Mouse (Mus musculus): ENCODE results near the gene Mfsd14b. TPM values are rescaled to one million over a fixed set of nuclear protein-coding genes. Genes with fewer than 3 reads are reported as not detected.

The Mfsd14b gene
- polyA plus RNA-seq (2012; fragmentation: generic; extraction: Trizol), result 1 to 10 TPM in 1 of 2 experiments, under 1 TPM in 1; 0.59 to 8.1 TPM

DNA sequence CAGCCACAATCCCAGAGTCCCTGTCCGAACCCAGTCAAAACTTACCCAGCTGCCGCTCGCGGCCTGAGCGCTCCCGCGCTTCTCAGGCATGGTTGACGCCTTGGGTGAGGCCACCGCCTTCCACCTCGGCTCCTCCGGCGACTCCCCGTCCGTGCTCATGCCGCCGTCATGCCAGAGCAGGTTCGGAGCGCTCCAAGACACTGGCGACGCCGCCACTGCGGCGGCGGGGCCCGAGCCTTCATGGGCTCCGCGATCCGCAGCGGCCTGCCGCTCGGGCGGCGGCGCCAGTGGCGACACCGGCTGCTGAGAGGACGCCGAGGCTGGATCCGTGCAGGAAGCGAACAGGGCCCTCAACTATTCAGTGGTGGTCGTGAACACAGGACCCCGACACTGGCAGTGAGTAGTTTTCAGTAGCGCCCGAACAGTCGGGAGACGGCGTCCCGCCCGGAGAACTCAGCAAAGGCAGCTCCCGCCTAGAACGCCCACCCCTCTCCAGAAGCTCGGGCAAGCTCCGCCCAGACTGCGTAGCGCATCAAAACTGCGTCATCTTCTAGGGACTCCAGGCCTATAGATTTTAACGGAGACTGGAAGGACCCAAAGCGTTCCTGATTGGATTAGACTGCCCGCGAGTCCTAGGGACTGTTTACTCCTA, at the start of gene Mfsd14b:
TSS of gene Mfsd14b (minus strand) at position 517 of the 652 bp plus-strand sequence.

DNA sequence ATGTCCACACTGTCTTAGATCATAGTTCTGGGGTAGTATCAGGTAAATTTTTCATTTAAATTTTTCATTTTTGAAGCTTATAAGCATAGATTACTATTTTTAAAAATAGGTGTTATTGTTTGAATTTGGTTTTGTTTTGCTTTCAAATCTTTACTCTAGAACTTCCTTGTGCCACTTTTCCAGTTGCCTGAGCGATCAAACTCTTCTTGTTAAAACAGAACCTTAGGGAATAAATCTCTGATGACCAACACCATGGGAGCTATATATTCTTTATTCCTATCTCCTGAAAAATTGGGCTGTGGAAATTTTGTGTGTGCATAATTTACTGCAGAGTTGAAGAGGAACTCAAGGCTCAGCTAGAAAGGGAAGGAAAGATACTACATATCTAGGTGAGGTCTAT, 37.2 kb upstream of the Mfsd14b start, which contains the start of gene Olfr466:
TSS of gene Olfr466 (plus strand) at position 301 of the 400 bp plus-strand sequence.

DNA sequence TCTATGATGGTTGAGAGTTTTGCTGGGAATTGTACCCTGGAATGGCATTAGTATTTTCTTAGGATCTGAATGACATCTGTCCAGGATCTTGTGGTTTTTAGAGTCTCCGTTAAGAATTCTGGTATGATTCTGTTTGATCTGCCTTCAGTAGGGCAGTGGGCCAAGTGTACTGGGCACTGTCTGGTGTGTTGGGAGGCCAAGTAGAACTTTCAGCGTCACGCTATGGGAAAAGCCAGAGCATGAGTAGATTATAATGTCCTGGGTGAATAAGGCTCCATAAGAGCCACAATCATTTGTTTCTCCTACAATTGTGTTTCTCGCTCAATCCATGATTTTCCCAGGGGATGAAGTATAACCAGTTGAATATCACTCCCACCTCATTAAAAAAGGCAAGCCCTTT, 25.0 kb upstream of the Mfsd14b start, which contains the start of gene Olfr465-ps1:
TSS of gene Olfr465-ps1 (plus strand) at position 301 of the 400 bp plus-strand sequence.

DNA sequence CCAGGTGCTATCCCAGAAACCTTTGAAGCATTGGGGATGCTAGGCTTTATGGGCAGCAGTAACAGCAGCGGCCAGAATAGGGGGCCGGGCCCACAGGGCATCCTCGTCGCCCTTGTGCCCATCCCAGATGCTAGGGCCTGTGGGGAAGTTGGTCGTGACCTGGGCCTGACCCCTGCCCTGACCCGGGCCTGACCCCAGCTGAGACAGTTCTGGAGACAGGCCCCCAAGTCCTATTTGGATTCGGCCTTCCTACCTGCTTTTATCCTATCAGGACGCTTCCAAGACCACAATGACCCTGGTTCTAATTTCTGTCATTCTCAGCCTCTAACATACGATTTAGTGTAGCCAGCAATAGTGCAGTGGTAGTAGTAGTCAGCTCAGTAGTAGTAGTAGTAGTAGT, 60.1 kb downstream of the Mfsd14b start, which contains the start of gene Prss47:
TSS of gene Prss47 (minus strand) at position 101 of the 400 bp plus-strand sequence.

DNA sequence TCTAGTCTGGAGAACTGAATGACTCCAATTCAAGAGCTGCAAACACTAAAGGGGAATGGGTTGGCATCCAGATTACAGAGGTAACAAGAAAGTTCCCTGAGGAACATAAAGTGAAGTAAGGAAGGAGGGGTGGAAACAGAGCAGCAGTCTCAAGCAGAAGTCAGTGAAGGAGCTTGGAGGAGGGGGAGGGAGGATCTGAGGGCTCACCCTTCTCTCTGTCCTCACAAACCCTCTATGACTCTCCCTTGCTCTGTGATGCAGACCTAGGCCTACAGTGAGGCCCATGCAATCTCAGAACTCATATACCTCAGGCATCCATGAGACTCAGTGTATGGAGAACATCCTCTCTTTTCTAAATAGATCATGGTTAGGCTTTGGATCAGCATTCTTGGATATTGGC, 80.0 kb downstream of the Mfsd14b start, which contains the start of gene Spata31d1c:
TSS of gene Spata31d1c (plus strand) at position 301 of the 400 bp plus-strand sequence.

Other genes starting within 250 kb of the Mfsd14b start
- gene Cntnap3, start 209.0 kb downstream of the Mfsd14b start, polyA plus RNA-seq (2012; fragmentation: generic; extraction: Trizol), result not detected
- not detected for gene Spata31, start 195.6 kb downstream of the Mfsd14b start, polyA plus RNA-seq (2012; fragmentation: generic; extraction: Trizol)
- not detected for gene Spata31d1c, start 79.9 kb downstream of the Mfsd14b start, polyA plus RNA-seq (2012; fragmentation: generic; extraction: Trizol)
- not detected for gene Prss47, start 60.2 kb downstream of the Mfsd14b start, polyA plus RNA-seq (2012; fragmentation: generic; extraction: Trizol)
- gene Olfr465-ps1, start 25.1 kb upstream of the Mfsd14b start, polyA plus RNA-seq (2012; fragmentation: generic; extraction: Trizol), result not detected
- gene Olfr466, start 37.3 kb upstream of the Mfsd14b start, polyA plus RNA-seq (2012; fragmentation: generic; extraction: Trizol), result not detected
- gene Nlrp4f, start 93.0 kb upstream of the Mfsd14b start, polyA plus RNA-seq (2012; fragmentation: generic; extraction: Trizol), result not detected
- under 1 TPM in 1 of 2 experiments, not detected in 1; 0.05 TPM for gene Gm10775, start 146.6 kb upstream of the Mfsd14b start, polyA plus RNA-seq (2012; fragmentation: generic; extraction: Trizol)
- gene Zfp369, start 165.8 kb upstream of the Mfsd14b start, polyA plus RNA-seq (2012; fragmentation: generic; extraction: Trizol), result 1 to 10 TPM; 1.5 to 8.9 TPM